ENCODE assay signal across 24 mouse cellular contexts in the genomic region with DNA sequence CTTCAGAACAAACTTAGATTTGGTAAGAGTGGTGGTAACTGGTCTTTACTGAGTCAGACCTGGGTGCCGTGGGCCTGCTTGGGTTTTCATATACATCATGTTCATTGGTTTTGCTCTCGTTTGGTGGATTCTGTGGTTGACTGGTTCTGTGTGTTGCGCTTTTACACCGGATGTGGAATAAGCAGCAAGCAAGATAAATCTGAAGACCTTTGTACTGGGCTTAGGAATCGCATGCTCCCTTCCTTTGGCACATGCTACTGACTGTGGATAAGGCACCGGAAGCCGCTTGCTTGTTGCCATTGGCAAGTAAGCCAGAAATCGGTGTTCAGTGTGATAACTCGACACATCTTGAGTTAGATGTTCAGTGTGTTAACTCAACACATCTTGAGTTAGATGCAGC. TPM values are rescaled to one million over a fixed set of nuclear protein-coding genes. Genes with fewer than 3 reads are reported as not detected.
DNase-seq lines count a peak whose midpoint lies in the region; ATAC-seq and TF ChIP-seq lines count a peak whose summit lies in the region.
"Had no signal": no experiment of that assay in that cellular context is flagged by ENCODE, and none has a peak within 500 bp of the region (broad histone marks: within the 10 kb centered on the region; RNA-seq: fewer than 3 reads in every experiment).

No protein-coding gene starts in this region.

- no peak for TF ChIP-seq CTCF in left cerebral cortex, adult 2 months (IDR thresholded peaks at IDR 0.05)

- H3K36me3 ChIP-seq in intestine, embryonic 14.5 days (ENCODE audit: control insufficient read depth, insufficient read depth, low read length) = peaks cover 35% of the 10 kb centered on the region
- H3K36me3 ChIP-seq in intestine, embryonic 16.5 days (ENCODE audit: control insufficient read depth, insufficient read depth, low read length) = peaks cover 10% of the 10 kb centered on the region

- no peak overlapping the region for H3K9ac ChIP-seq in intestine, embryonic 14.5 days (ENCODE audit: low read length)
- no peak overlapping the region for H3K9ac ChIP-seq in intestine, embryonic 16.5 days (ENCODE audit: low read depth, low read length)
- H3K9ac ChIP-seq: embryonic facial prominence, embryonic 15.5 days; heart, embryonic 15.5 days; hindbrain, embryonic 15.5 days; limb, embryonic 13.5 days; neural tube, embryonic 13.5 days had no signal

- no peaks in the 10 kb centered on the region; the same call in 1 of the 2 replicates for H3K9me3 ChIP-seq in intestine, embryonic 14.5 days (ENCODE audit: control insufficient read depth, low read length)
- H3K9me3 ChIP-seq in intestine, embryonic 16.5 days (ENCODE audit: control insufficient read depth, low read length) = no peaks in the 10 kb centered on the region
- H3K9me3 ChIP-seq: heart, embryonic 15.5 days; hindbrain, embryonic 15.5 days; limb, embryonic 13.5 days had no signal

- no peaks in the 10 kb centered on the region for H3K4me1 ChIP-seq in intestine, embryonic 14.5 days (replicated peaks; ENCODE audit: control insufficient read depth, insufficient read depth, low read length)
- H3K4me1 ChIP-seq in intestine, embryonic 16.5 days (ENCODE audit: control insufficient read depth, insufficient read depth, low read length) = no peaks in the 10 kb centered on the region
- H3K4me1 ChIP-seq: limb, embryonic 13.5 days had no signal

- intact Hi-C loops in left cerebral cortex, adult 2 months (cut with DNase I) = no loop called here

- H3K4me3 ChIP-seq in intestine, embryonic 14.5 days (ENCODE audit: low read depth, low read length) = no peak overlapping the region
- no peak overlapping the region for H3K4me3 ChIP-seq in intestine, embryonic 16.5 days (ENCODE audit: low read length)
- no peak overlapping the region for H3K4me3 ChIP-seq in left cerebral cortex, adult 2 months
- H3K4me3 ChIP-seq: embryonic facial prominence, embryonic 15.5 days; heart, embryonic 15.5 days; hindbrain, embryonic 15.5 days; layer of hippocampus, adult 2 months; limb, embryonic 13.5 days; neural tube, embryonic 13.5 days had no signal

- H3K4me2 ChIP-seq in intestine, embryonic 14.5 days (ENCODE audit: low read length) = no peak overlapping the region
- no peak overlapping the region for H3K4me2 ChIP-seq in intestine, embryonic 16.5 days (ENCODE audit: low read depth, low read length)
- H3K4me2 ChIP-seq: embryonic facial prominence, embryonic 15.5 days; heart, embryonic 15.5 days; hindbrain, embryonic 15.5 days; limb, embryonic 13.5 days; midbrain, embryonic 11.5 days; neural tube, embryonic 13.5 days had no signal

- peak; percentile 46 for DNase-seq in intestine, embryonic 14.5 days (ENCODE audit: low spot score)
- peak; percentile 31 for DNase-seq in thymus, postnatal 0 days (ENCODE audit: low spot score)
- DNase-seq in thymus, postnatal 10 days (ENCODE audit: low spot score in 2 of 2) = no peak
- no peak for DNase-seq in c-Kit-positive CD71-positive TER-119-positive erythroid progenitor cells, embryonic 14.5 days (ENCODE audit: low spot score)
- no peak for DNase-seq in left cerebral cortex, adult 2 months (ENCODE audit: extremely low spot score in 1 of 2, low spot score in 2 of 2)
- DNase-seq: adrenal gland, postnatal 14 days; cerebellum, adult 9-10 months; gastrocnemius, postnatal 25 days; heart, postnatal 4 days; kidney, adult 2 months; kidney, postnatal 14 days; layer of hippocampus, postnatal 36 days; lung, postnatal 4 days; thymus, postnatal 25 days had no signal

- ATAC-seq in intestine, embryonic 14.5 days (replicated peaks; ENCODE audit: low FRiP score, low TSS enrichment, low read depth) = no peak
- ATAC-seq in intestine, embryonic 16.5 days = no peak
- peak; percentile 65 for ATAC-seq in inflammation-experienced regulatory T-cells, adult 6 months
- no peak for ATAC-seq in granulocyte monocyte progenitor cell, adult 5-6 weeks (replicated peaks; ENCODE audit: poor library complexity, severe bottlenecking)

- no peak overlapping the region for H3K27ac ChIP-seq in intestine, embryonic 14.5 days (ENCODE audit: low read depth)
- H3K27ac ChIP-seq in intestine, embryonic 16.5 days (ENCODE audit: low read length) = no peak overlapping the region
- no peak overlapping the region for H3K27ac ChIP-seq in left cerebral cortex, adult 2 months
- H3K27ac ChIP-seq: embryonic facial prominence, embryonic 15.5 days; heart, embryonic 15.5 days; hindbrain, embryonic 15.5 days; layer of hippocampus, adult 2 months; limb, embryonic 13.5 days had no signal

- 91% methylated on average over 9 of the region's 9 CpGs for WGBS in intestine, embryonic 14.5 days
- 88% methylated on average over 9 of the region's 9 CpGs for WGBS in intestine, embryonic 16.5 days

- H3K27me3 ChIP-seq in intestine, embryonic 14.5 days (replicated peaks; ENCODE audit: control insufficient read depth, insufficient read depth, low read length) = no peaks in the 10 kb centered on the region
- H3K27me3 ChIP-seq in intestine, embryonic 16.5 days (replicated peaks; ENCODE audit: control insufficient read depth, insufficient read depth, low read length) = no peaks in the 10 kb centered on the region
- H3K27me3 ChIP-seq: embryonic facial prominence, embryonic 15.5 days; heart, embryonic 15.5 days; hindbrain, embryonic 15.5 days; limb, embryonic 13.5 days; neural tube, embryonic 13.5 days had no signal

RNA-seq across cellular contexts. Expression of a gene that starts 15.4 kb away (rescaled TPM):
- polyA plus RNA-seq in intestine, embryonic 14.5 days (2014; fragmentation: Nextera tagmentation; extraction: Ambion mirVana) = 13.5 and 13.9 TPM in 2 replicates
- polyA plus RNA-seq in intestine, embryonic 16.5 days (2015; fragmentation: Nextera tagmentation; extraction: Ambion mirVana) = 7.2 and 8.0 TPM in 2 replicates
- polyA plus RNA-seq in thymus, postnatal 0 days (2015; fragmentation: Nextera tagmentation; extraction: Ambion mirVana) = 7.7 and 9.3 TPM in 2 replicates
- 10 to 100 TPM in 2 of 3 experiments, 1 to 10 TPM in 1; 9.3 to 14.1 (median 12.9) TPM for polyA plus RNA-seq in inflammation-experienced regulatory T-cells, adult 6 months (2017; shearing (Covaris generic))
- total RNA-seq in granulocyte monocyte progenitor cell, adult 5-6 weeks (2014; fragmentation: Nextera tagmentation) = 12.4 and 14.0 TPM in 2 replicates
- total RNA-seq in granulocyte monocyte progenitor cell, adult 5-6 weeks (2017) = 14.8 and 28.5 TPM in 2 replicates
- total RNA-seq in left cerebral cortex, adult 2 months (2021) = 10 to 100 TPM; 49.9 to 53.9 TPM

Comparison
In these comparisons a context has a peak if more than half of its experiments do, and no peak if none do; other contexts are left out.
1. DNase-seq: peak in intestine, embryonic 14.5 days (single experiment) and thymus, postnatal 0 days (single experiment); none in thymus, postnatal 10 days (0 of 2), c-Kit-positive CD71-positive TER-119-positive erythroid progenitor cells, embryonic 14.5 days (single experiment) and left cerebral cortex, adult 2 months (0 of 2).